Mouse (Mus musculus): ENCODE data around the gene Uhrf1bp1l. TPM values are rescaled to one million over a fixed set of nuclear protein-coding genes. Genes with fewer than 3 reads are reported as not detected.

Gene Uhrf1bp1l
- polyA plus RNA-seq (2012; rRNA removed), result 9.9 and 10.1 TPM in 2 replicates

DNA sequence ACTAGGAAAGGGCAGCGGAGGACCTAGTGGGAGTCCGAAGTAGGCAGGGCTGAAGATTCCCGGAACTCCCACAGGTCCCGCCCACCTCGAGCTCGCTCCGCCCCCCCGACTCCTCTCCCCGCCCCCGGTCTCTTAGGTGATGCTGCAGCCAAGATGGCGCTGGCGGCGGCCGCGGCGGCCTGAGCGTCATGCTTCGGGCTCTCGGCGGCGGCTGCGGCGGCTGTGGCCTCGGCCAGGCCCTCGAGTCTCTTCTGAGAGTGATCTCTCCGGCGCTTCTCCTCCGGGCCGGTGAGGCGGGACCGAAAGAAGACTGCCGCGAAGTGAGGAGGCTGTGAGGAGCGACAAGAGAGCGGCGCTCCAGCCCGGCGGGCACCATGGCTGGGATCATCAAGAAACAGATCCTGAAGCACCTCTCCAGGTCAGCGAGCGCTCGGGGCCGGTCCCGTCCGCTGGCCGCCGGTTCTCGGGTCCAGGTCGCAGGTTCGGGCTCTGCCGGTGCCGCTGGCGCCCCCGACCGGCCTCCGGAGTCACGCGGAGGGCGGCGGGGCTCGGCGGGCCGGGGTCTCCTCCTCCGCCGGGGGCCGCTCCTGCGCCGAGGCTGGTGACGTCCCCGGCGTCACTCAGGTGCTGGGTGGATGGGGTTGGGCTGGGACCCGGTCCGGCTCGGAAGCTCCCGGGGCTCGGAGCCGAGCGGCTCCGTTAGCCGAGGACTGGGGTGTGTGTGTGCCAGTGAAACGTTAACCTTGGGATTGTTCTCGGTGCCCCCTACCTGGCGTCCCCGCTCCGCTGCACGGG lies at the start of gene Uhrf1bp1l:
Gene Uhrf1bp1l, plus strand, starts transcription at position 121 of the 795 bp plus-strand sequence.

DNA sequence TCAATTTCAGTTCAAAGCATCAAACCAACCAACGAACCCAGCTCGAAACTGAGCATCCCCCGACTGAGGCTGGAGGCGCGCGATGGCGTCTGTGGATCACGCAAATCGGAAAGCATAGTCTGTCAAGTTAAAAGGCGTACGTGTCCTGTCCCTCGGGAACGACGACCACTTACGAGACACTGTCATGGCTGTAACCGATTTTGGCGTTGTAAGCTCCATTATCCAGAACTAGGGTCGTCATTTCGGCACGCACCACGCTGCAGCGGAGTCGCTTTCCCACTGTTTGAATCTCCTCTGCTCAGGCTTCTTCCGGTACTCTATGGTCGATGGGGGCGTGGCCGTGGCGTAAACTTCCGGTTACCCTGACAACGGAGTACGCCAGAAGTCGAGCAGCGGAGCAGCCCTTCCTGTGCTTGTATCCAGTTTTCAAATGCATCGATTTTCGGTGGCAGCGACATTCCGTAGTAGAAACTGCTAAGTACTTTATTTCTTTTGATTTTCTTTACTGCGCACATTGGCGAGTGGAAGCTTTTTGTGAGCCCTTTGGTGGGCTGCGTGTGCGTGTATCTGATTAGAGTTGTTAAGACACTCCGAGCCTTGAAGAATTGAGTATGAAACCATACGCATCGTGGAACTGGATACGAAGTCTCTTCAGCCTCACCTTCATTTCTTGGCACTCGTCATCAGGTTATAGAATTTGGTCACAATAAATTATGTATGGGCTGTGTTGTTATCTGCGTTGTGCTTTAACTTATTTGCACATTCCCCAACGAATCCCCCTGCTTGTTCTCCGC lies 12.6 kb upstream of the Uhrf1bp1l start, which contains the start of gene Actr6:
Gene Actr6, minus strand, starts transcription at position 295 of the 794 bp plus-strand sequence.

Other genes with a start within 250 kb of the Uhrf1bp1l start
- gene Nr1h4, start 211.4 kb upstream of the Uhrf1bp1l start, polyA plus RNA-seq (2012; rRNA removed), result 2.9 and 3.4 TPM in 2 replicates
- gene Slc17a8, start 123.7 kb upstream of the Uhrf1bp1l start, polyA plus RNA-seq (2012; rRNA removed), result 0.05 and 0.07 TPM in 2 replicates
- gene Scyl2, start 58.7 kb upstream of the Uhrf1bp1l start, polyA plus RNA-seq (2012; rRNA removed), result 10.5 and 11.8 TPM in 2 replicates
- 6.9 and 7.2 TPM in 2 replicates for gene Actr6, start 12.7 kb upstream of the Uhrf1bp1l start, polyA plus RNA-seq (2012; rRNA removed)
- 0.08 TPM in 1 of 2 replicates, not detected in the other for gene Anks1b, start 128.5 kb downstream of the Uhrf1bp1l start, polyA plus RNA-seq (2012; rRNA removed)

Measured in liver, embryonic 14 days (tissue).